Mouse (Mus musculus) erythroblast, adult 5-6 weeks (primary cell): ENCODE measurements around the gene Mylk. TPM values are rescaled to one million over a fixed set of nuclear protein-coding genes. Genes with fewer than 3 reads are reported as not detected.

Source experiments
- ATAC-seq: replicated peaks from 2 replicates; pipeline ENCODE4 v1.8.0; 2016; ENCODE audit warnings: moderate number of reproducible peaks, mild to moderate bottlenecking, moderate TSS enrichment, inconsistent platforms; ENCODE audit not compliant: poor library complexity, low FRiP score, severe bottlenecking
- total RNA-seq, 2 experiments: library from RNA; stranded (forward) in 1 of 2; stranded (reverse) in 1 of 2; fragments of 150-400 nt in 1 of 2; fragments of 200-764, 138-1000 nt in 1 of 2; gene quantifications; 2 replicates each; pipeline versions ENCODE4 v1.2.3 to v1.2.4; 2015 to 2017; ENCODE audit warnings: low replicate concordance in 2 of 2

Gene Mylk
- total RNA-seq, 2 experiments from 2014 or later, result 0.38 to 0.85 TPM

- ATAC-seq, result no peak
Observed at GRCm38 (mm10) chr16:34963008-34963407, 218.0 kb downstream of the Mylk start.

- no peak for ATAC-seq
Observed at GRCm38 (mm10) chr16:34966620-34967081, 221.6 kb downstream of the Mylk start.

GRCm38 (mm10) chr16:34967120-34967800, 222.2 kb downstream of the Mylk start:
- no peak for ATAC-seq

- no peak for ATAC-seq
Observed at GRCm38 (mm10) chr16:34968181-34968580, 223.2 kb downstream of the Mylk start.

GRCm38 (mm10) chr16:34972471-34972870, 227.5 kb downstream of the Mylk start:
- ATAC-seq, result no peak

- ATAC-seq, result no peak
Observed at GRCm38 (mm10) chr16:34975544-34975943, 230.5 kb downstream of the Mylk start.

- no peak for ATAC-seq
Observed at GRCm38 (mm10) chr16:34976630-34977029, 231.6 kb downstream of the Mylk start.

- no peak for ATAC-seq
Observed at GRCm38 (mm10) chr16:34978018-34978417, 233.0 kb downstream of the Mylk start.

- no peak for ATAC-seq
Observed at GRCm38 (mm10) chr16:34981009-34981408, 236.0 kb downstream of the Mylk start.

GRCm38 (mm10) chr16:34984203-34985030, 239.4 kb downstream of the Mylk start:
- ATAC-seq, result no peak

- no peak for ATAC-seq
Observed at GRCm38 (mm10) chr16:34985031-34985346, 240.0 kb downstream of the Mylk start.

GRCm38 (mm10) chr16:34986211-34986825, 241.3 kb downstream of the Mylk start:
- no peak for ATAC-seq

- no peak for ATAC-seq
Observed at GRCm38 (mm10) chr16:34991365-34991764, 246.4 kb downstream of the Mylk start.

- ATAC-seq, result no peak
Observed at GRCm38 (mm10) chr16:34992854-34993253, 247.8 kb downstream of the Mylk start.

GRCm38 (mm10) chr16:34993694-34994330, 248.8 kb downstream of the Mylk start:
- no peak for ATAC-seq

- no peak for ATAC-seq
Observed at GRCm38 (mm10) chr16:34994641-34995141, 249.7 kb downstream of the Mylk start.

- ATAC-seq, result no peak
Observed at GRCm38 (mm10) chr16:34996133-34996532, 251.1 kb downstream of the Mylk start.

GRCm38 (mm10) chr16:34997052-34997451, 252.0 kb downstream of the Mylk start:
- no peak for ATAC-seq

- no peak for ATAC-seq
Observed at GRCm38 (mm10) chr16:34997576-34997975, 252.6 kb downstream of the Mylk start.

- no peak for ATAC-seq
Observed at GRCm38 (mm10) chr16:34999016-34999415, 254.0 kb downstream of the Mylk start.
